Mouse (Mus musculus): ENCODE data around the gene Gsdma. TPM values are rescaled to one million over a fixed set of nuclear protein-coding genes. Genes with fewer than 3 reads are reported as not detected.

Gene Gsdma
- polyA plus RNA-seq, 1 experiment from 2014 or later: 0.12 TPM

GRCm38 (mm10) chr11:98682811-98683210 is 18.7 kb downstream of the Gsdma start:
- WGBS: 0% methylated on average over 23 of the region's 23 CpGs
- peak; percentile 1; the same call in 1 of the 2 replicates for ATAC-seq (ENCODE audit: insufficient number of reproducible peaks, insufficient read depth, low FRiP score, low read depth)
- Histone ChIP-seq H3K4me1 (ENCODE audit: control insufficient read depth, insufficient read depth, low read length) (no peaks in the 10 kb centered on the region), H3K27ac (ENCODE audit: low read length) (peak overlapping the region; percentile 61; the same call in 1 of the 2 replicates), H3K9ac (replicated peaks; ENCODE audit: low read depth, low read length) (peak overlapping the region; percentile 98), H3K9me3 (ENCODE audit: control insufficient read depth, low read depth, low read length) (no peaks in the 10 kb centered on the region), H3K4me2 (replicated peaks; ENCODE audit: low read depth, low read length) (peak overlapping the region; percentile 76), H3K36me3 (ENCODE audit: control insufficient read depth, insufficient read depth, low read length) (peaks cover 27% of the 10 kb centered on the region), H3K27me3 (ENCODE audit: control insufficient read depth, insufficient read depth, low read length) (no peaks in the 10 kb centered on the region), H3K4me3 (ENCODE audit: low read depth, low read length) (peak overlapping the region; percentile 99)

GRCm38 (mm10) chr11:98685642-98686041 is 21.5 kb downstream of the Gsdma start:
- Histone ChIP-seq H3K4me1 (ENCODE audit: control insufficient read depth, insufficient read depth, low read length) (no peaks in the 10 kb centered on the region), H3K36me3 (ENCODE audit: control insufficient read depth, insufficient read depth, low read length) (peaks cover 49% of the 10 kb centered on the region), H3K9me3 (ENCODE audit: control insufficient read depth, low read depth, low read length) (no peaks in the 10 kb centered on the region), H3K27ac (ENCODE audit: low read length) (no peak overlapping the region), H3K4me2 (replicated peaks; ENCODE audit: low read depth, low read length) (no peak overlapping the region), H3K4me3 (ENCODE audit: low read depth, low read length) (no peak overlapping the region), H3K9ac (replicated peaks; ENCODE audit: low read depth, low read length) (no peak overlapping the region), H3K27me3 (ENCODE audit: control insufficient read depth, insufficient read depth, low read length) (no peaks in the 10 kb centered on the region)
- 92% methylated on average over 9 of the region's 9 CpGs for WGBS
- no peak for ATAC-seq (ENCODE audit: insufficient number of reproducible peaks, insufficient read depth, low FRiP score, low read depth)

- no peak overlapping the region for H3K27ac ChIP-seq (ENCODE audit: low read length)
- no peak overlapping the region for H3K4me3 ChIP-seq (ENCODE audit: low read depth, low read length)
- H3K36me3 ChIP-seq (ENCODE audit: control insufficient read depth, insufficient read depth, low read length): peaks cover 62% of the 10 kb centered on the region
- ATAC-seq (ENCODE audit: insufficient number of reproducible peaks, insufficient read depth, low FRiP score, low read depth): no peak
- no peak overlapping the region for H3K4me2 ChIP-seq (replicated peaks; ENCODE audit: low read depth, low read length)
- H3K9ac ChIP-seq (replicated peaks; ENCODE audit: low read depth, low read length): no peak overlapping the region
- no peaks in the 10 kb centered on the region for H3K4me1 ChIP-seq (ENCODE audit: control insufficient read depth, insufficient read depth, low read length)
- H3K9me3 ChIP-seq (ENCODE audit: control insufficient read depth, low read depth, low read length): no peaks in the 10 kb centered on the region
- no peaks in the 10 kb centered on the region for H3K27me3 ChIP-seq (ENCODE audit: control insufficient read depth, insufficient read depth, low read length)
- 74% methylated on average over 4 of the region's 4 CpGs for WGBS
Measured at GRCm38 (mm10) chr11:98686976-98687375, 22.8 kb downstream of the Gsdma start.

GRCm38 (mm10) chr11:98688009-98688408 is 23.9 kb downstream of the Gsdma start:
- peak; percentile 42 for ATAC-seq (ENCODE audit: insufficient number of reproducible peaks, insufficient read depth, low FRiP score, low read depth)
- Histone ChIP-seq H3K36me3 (ENCODE audit: control insufficient read depth, insufficient read depth, low read length) (peaks cover 72% of the 10 kb centered on the region), H3K9ac (replicated peaks; ENCODE audit: low read depth, low read length) (no peak overlapping the region), H3K9me3 (ENCODE audit: control insufficient read depth, low read depth, low read length) (no peaks in the 10 kb centered on the region), H3K27me3 (ENCODE audit: control insufficient read depth, insufficient read depth, low read length) (no peaks in the 10 kb centered on the region), H3K27ac (ENCODE audit: low read length) (no peak overlapping the region), H3K4me1 (ENCODE audit: control insufficient read depth, insufficient read depth, low read length) (no peaks in the 10 kb centered on the region), H3K4me2 (replicated peaks; ENCODE audit: low read depth, low read length) (no peak overlapping the region), H3K4me3 (ENCODE audit: low read depth, low read length) (no peak overlapping the region)
- 83% methylated on average over 8 of the region's 8 CpGs for WGBS

- H3K9ac ChIP-seq (replicated peaks; ENCODE audit: low read depth, low read length): no peak overlapping the region
- no peak for ATAC-seq (ENCODE audit: insufficient number of reproducible peaks, insufficient read depth, low FRiP score, low read depth)
- H3K9me3 ChIP-seq (ENCODE audit: control insufficient read depth, low read depth, low read length): no peaks in the 10 kb centered on the region
- WGBS: 67% methylated on average over 13 of the region's 13 CpGs
- H3K27me3 ChIP-seq (ENCODE audit: control insufficient read depth, insufficient read depth, low read length): no peaks in the 10 kb centered on the region
- no peak overlapping the region for H3K4me3 ChIP-seq (ENCODE audit: low read depth, low read length)
- no peak overlapping the region for H3K4me2 ChIP-seq (replicated peaks; ENCODE audit: low read depth, low read length)
- no peaks in the 10 kb centered on the region for H3K4me1 ChIP-seq (ENCODE audit: control insufficient read depth, insufficient read depth, low read length)
- H3K27ac ChIP-seq (ENCODE audit: low read length): no peak overlapping the region
- peaks cover 75% of the 10 kb centered on the region for H3K36me3 ChIP-seq (ENCODE audit: control insufficient read depth, insufficient read depth, low read length)
Measured at GRCm38 (mm10) chr11:98693201-98693600, 29.1 kb downstream of the Gsdma start.

- H3K4me3 ChIP-seq (ENCODE audit: low read depth, low read length): no peak overlapping the region
- H3K36me3 ChIP-seq (ENCODE audit: control insufficient read depth, insufficient read depth, low read length): peaks cover 73% of the 10 kb centered on the region
- no peaks in the 10 kb centered on the region for H3K9me3 ChIP-seq (ENCODE audit: control insufficient read depth, low read depth, low read length)
- H3K27me3 ChIP-seq (ENCODE audit: control insufficient read depth, insufficient read depth, low read length): no peaks in the 10 kb centered on the region
- no peak overlapping the region for H3K9ac ChIP-seq (replicated peaks; ENCODE audit: low read depth, low read length)
- H3K27ac ChIP-seq (ENCODE audit: low read length): no peak overlapping the region
- ATAC-seq (ENCODE audit: insufficient number of reproducible peaks, insufficient read depth, low FRiP score, low read depth): no peak
- 85% methylated on average over 9 of the region's 9 CpGs for WGBS
- no peak overlapping the region for H3K4me2 ChIP-seq (replicated peaks; ENCODE audit: low read depth, low read length)
- H3K4me1 ChIP-seq (ENCODE audit: control insufficient read depth, insufficient read depth, low read length): no peaks in the 10 kb centered on the region
Measured at GRCm38 (mm10) chr11:98693746-98694145, 29.6 kb downstream of the Gsdma start.

- ATAC-seq (ENCODE audit: insufficient number of reproducible peaks, insufficient read depth, low FRiP score, low read depth): no peak
- no peak overlapping the region for H3K4me2 ChIP-seq (replicated peaks; ENCODE audit: low read depth, low read length)
- H3K36me3 ChIP-seq (ENCODE audit: control insufficient read depth, insufficient read depth, low read length): peaks cover 70% of the 10 kb centered on the region
- 75% methylated on average over 9 of the region's 9 CpGs for WGBS
- H3K27me3 ChIP-seq (ENCODE audit: control insufficient read depth, insufficient read depth, low read length): no peaks in the 10 kb centered on the region
- H3K4me3 ChIP-seq (ENCODE audit: low read depth, low read length): no peak overlapping the region
- H3K27ac ChIP-seq (ENCODE audit: low read length): no peak overlapping the region
- no peaks in the 10 kb centered on the region for H3K4me1 ChIP-seq (ENCODE audit: control insufficient read depth, insufficient read depth, low read length)
- no peaks in the 10 kb centered on the region for H3K9me3 ChIP-seq (ENCODE audit: control insufficient read depth, low read depth, low read length)
- no peak overlapping the region for H3K9ac ChIP-seq (replicated peaks; ENCODE audit: low read depth, low read length)
Measured at GRCm38 (mm10) chr11:98694301-98694700, 30.1 kb downstream of the Gsdma start.

GRCm38 (mm10) chr11:98695408-98695807 is 31.3 kb downstream of the Gsdma start:
- peaks cover 60% of the 10 kb centered on the region for H3K36me3 ChIP-seq (ENCODE audit: control insufficient read depth, insufficient read depth, low read length)
- H3K27me3 ChIP-seq (ENCODE audit: control insufficient read depth, insufficient read depth, low read length): no peaks in the 10 kb centered on the region
- no peak overlapping the region for H3K27ac ChIP-seq (ENCODE audit: low read length)
- no peak overlapping the region for H3K9ac ChIP-seq (replicated peaks; ENCODE audit: low read depth, low read length)
- no peak overlapping the region for H3K4me2 ChIP-seq (replicated peaks; ENCODE audit: low read depth, low read length)
- no peak for ATAC-seq (ENCODE audit: insufficient number of reproducible peaks, insufficient read depth, low FRiP score, low read depth)
- H3K9me3 ChIP-seq (ENCODE audit: control insufficient read depth, low read depth, low read length): no peaks in the 10 kb centered on the region
- WGBS: 69% methylated on average over 14 of the region's 14 CpGs
- peaks cover 5% of the 10 kb centered on the region; the same call in 1 of the 2 replicates for H3K4me1 ChIP-seq (ENCODE audit: control insufficient read depth, insufficient read depth, low read length)
- no peak overlapping the region for H3K4me3 ChIP-seq (ENCODE audit: low read depth, low read length)

Data from stomach, embryonic 14.5 days (tissue).